8 mouse cellular contexts compared by ENCODE assay signal in the genomic region with DNA sequence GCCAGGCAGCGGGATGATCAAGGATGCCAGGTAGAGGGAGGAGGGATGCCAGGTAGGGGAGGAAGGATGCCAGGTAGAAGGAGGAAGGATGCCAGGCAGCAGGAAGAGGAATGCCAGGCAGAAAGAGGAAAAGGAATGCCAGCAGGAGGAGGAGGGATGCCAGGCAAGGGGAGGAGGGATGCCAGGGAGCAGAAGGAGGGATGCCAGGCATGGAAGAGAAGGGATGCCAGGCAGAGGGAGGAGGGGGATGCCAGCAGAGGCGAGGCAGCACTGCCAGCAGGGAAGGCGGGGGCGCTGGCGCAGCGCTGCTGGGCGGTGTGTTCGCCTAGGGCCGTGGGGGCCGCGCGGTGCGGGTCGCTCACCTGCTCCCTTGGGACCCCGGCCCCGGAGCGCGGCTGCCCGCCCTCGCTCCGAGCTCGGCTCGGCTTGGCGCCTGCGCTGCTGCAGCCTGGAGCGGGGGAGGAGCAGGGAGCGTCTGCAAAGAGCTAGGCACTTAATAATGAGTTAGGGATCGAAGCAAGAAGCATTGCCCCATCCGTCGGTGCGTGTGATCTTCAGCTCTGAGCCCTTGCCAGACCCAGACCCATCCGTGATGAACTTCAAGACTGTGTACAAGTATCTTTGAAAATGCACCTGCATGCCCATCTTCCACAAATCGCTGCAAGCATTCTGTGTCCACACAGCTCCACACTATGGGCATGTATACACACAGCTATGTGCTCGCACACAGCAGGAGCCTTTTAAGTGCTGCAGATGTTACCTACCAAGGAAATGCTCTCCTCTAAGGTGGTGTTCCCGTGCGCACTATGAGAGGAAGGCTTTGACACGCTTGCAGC. TPM values are rescaled to one million over a fixed set of nuclear protein-coding genes. Genes with fewer than 3 reads are reported as not detected.
DNase-seq lines count a peak whose midpoint lies in the region; ATAC-seq lines count a peak whose summit lies in the region.

A gene (minus strand): TSS at position 426 of the 836 bp plus-strand sequence.

- 3% methylated on average over 36 of the region's 37 CpGs for WGBS in forebrain, embryonic 12.5 days
- 4% methylated on average over 37 of the region's 37 CpGs for WGBS in heart, embryonic 15.5 days
- WGBS in liver, embryonic 16.5 days (ENCODE audit: insufficient replicate concordance): 4% methylated on average over 37 of the region's 37 CpGs

- H3K4me1 ChIP-seq in forebrain, embryonic 12.5 days: peaks cover 24% of the 10 kb centered on the region
- H3K4me1 ChIP-seq in heart, embryonic 15.5 days (replicated peaks): peaks cover 17% of the 10 kb centered on the region
- H3K4me1 ChIP-seq in liver, embryonic 16.5 days (ENCODE audit: control insufficient read depth, low read depth, low read length): no peaks in the 10 kb centered on the region

- H3K9ac ChIP-seq in forebrain, embryonic 12.5 days: peak within 1 kb of the TSS; percentile 71
- peak within 1 kb of the TSS; percentile 62 for H3K9ac ChIP-seq in heart, embryonic 15.5 days
- H3K9ac ChIP-seq in liver, embryonic 16.5 days (ENCODE audit: low read depth, low read length): no peak within 1 kb of the TSS

- H3K36me3 ChIP-seq in forebrain, embryonic 12.5 days (replicated peaks): no peaks in the 10 kb centered on the region
- no peaks in the 10 kb centered on the region for H3K36me3 ChIP-seq in heart, embryonic 15.5 days
- no peaks in the 10 kb centered on the region for H3K36me3 ChIP-seq in liver, embryonic 16.5 days (ENCODE audit: control insufficient read depth, insufficient read depth)

- peak; percentile 90 for ATAC-seq in forebrain, embryonic 12.5 days (ENCODE audit: low FRiP score)
- ATAC-seq in heart, embryonic 15.5 days (replicated peaks; ENCODE audit: insufficient number of reproducible peaks, insufficient read depth, low FRiP score, low read depth): peak; percentile 68
- no peak for ATAC-seq in liver, embryonic 16.5 days (ENCODE audit: low read depth)

- H3K9me3 ChIP-seq in forebrain, embryonic 12.5 days: no peaks in the 10 kb centered on the region
- H3K9me3 ChIP-seq in heart, embryonic 15.5 days (replicated peaks): no peaks in the 10 kb centered on the region
- no peaks in the 10 kb centered on the region for H3K9me3 ChIP-seq in liver, embryonic 16.5 days (replicated peaks; ENCODE audit: control insufficient read depth, low read length)

- H3K4me2 ChIP-seq in forebrain, embryonic 12.5 days: peak within 1 kb of the TSS; percentile 82
- H3K4me2 ChIP-seq in heart, embryonic 15.5 days: peak within 1 kb of the TSS; percentile 89
- H3K4me2 ChIP-seq in liver, embryonic 16.5 days (ENCODE audit: low read depth, low read length): peak within 1 kb of the TSS; percentile 40

- peaks cover 30% of the 10 kb centered on the region for H3K27me3 ChIP-seq in forebrain, embryonic 12.5 days
- H3K27me3 ChIP-seq in heart, embryonic 15.5 days: peaks cover 47% of the 10 kb centered on the region
- peaks cover 20% of the 10 kb centered on the region for H3K27me3 ChIP-seq in liver, embryonic 16.5 days (ENCODE audit: control insufficient read depth, insufficient read depth, low read depth, low read length)

- H3K4me3 ChIP-seq in forebrain, embryonic 12.5 days (replicated peaks): peak within 1 kb of the TSS; percentile 56
- peak within 1 kb of the TSS; percentile 56 for H3K4me3 ChIP-seq in heart, embryonic 15.5 days
- H3K4me3 ChIP-seq in liver, embryonic 16.5 days (ENCODE audit: low read depth, low read length): no peak within 1 kb of the TSS

- peak within 1 kb of the TSS; percentile 38; the same call in 1 of the 2 replicates for H3K27ac ChIP-seq in forebrain, embryonic 12.5 days
- no peak within 1 kb of the TSS for H3K27ac ChIP-seq in heart, embryonic 15.5 days
- no peak within 1 kb of the TSS for H3K27ac ChIP-seq in liver, embryonic 16.5 days (ENCODE audit: low read length)

- DNase-seq in MN1 (ENCODE audit: low spot score): peak; percentile 69
- peak; percentile 73 for DNase-seq in brain, embryonic 18.5 days (ENCODE audit: low read depth, low spot score)
- DNase-seq in layer of hippocampus, adult 11-12 months (ENCODE audit: low spot score): peak; percentile 80
- DNase-seq in right cerebral cortex, postnatal 4 days: peak; percentile 71
- no peak for DNase-seq in thymus, adult 18-20 months

RNA-seq across cellular contexts. Expression of the gene that starts here (rescaled TPM):
- 101 and 113 TPM in 2 replicates for polyA plus RNA-seq in forebrain, embryonic 12.5 days (2016; fragmentation: Nextera tagmentation; extraction: Ambion mirVana)
- polyA plus RNA-seq in heart, embryonic 15.5 days (2015; fragmentation: Nextera tagmentation; extraction: Ambion mirVana): 50.9 and 57.2 TPM in 2 replicates
- 0.55 and 1.3 TPM in 2 replicates for polyA plus RNA-seq in liver, embryonic 16.5 days (2015; fragmentation: Nextera tagmentation; extraction: Ambion mirVana)

Comparison
In these comparisons a context has a peak if more than half of its experiments do, and no peak if none do; other contexts are left out.
1. RNA of the gene that starts here (polyA plus RNA-seq): 101 to 113 TPM in forebrain, embryonic 12.5 days and 50.9 to 57.2 TPM in heart, embryonic 15.5 days; 0.55 to 1.3 TPM in liver, embryonic 16.5 days; every median in the first group is over 10 times any median in the second.
2. DNase-seq: peak in MN1 (single experiment), brain, embryonic 18.5 days (single experiment), layer of hippocampus, adult 11-12 months (single experiment) and right cerebral cortex, postnatal 4 days (single experiment); none in thymus, adult 18-20 months (0 of 2).
3. Peak in every context shown above with its lines, with median percentiles within 50 percentile points of each other: H3K4me2 ChIP-seq.